Mouse (Mus musculus) lung, adult 2 months (tissue): Measurements from ENCODE around the gene Glce.

Experiments
- CTCF ChIP-seq: fragments of 200-500 bp; IDR thresholded peaks from 2 replicates; pipeline ENCODE4 v1.5.1; 2011; ENCODE audit warnings: mild to moderate bottlenecking, low read length, control low read depth; ENCODE audit not compliant: insufficient read depth
- POLR2A ChIP-seq: fragments of 200-500 bp; IDR thresholded peaks from 2 replicates; pipeline ENCODE4 v1.6.1; 2011; ENCODE audit warnings: low read depth, mild to moderate bottlenecking, control low read depth, low read length, borderline replicate concordance; ENCODE audit errors: extremely low read depth

GRCm38 (mm10) chr9:62021583-62022120, 100.8 kb downstream of the Glce start:
- TF ChIP-seq CTCF (no peak), POLR2A (no peak)
